Mouse (Mus musculus): ENCODE measurements around the gene Srgap3. TPM values are rescaled to one million over a fixed set of nuclear protein-coding genes. Genes with fewer than 3 reads are reported as not detected.

The Srgap3 gene
- polyA plus RNA-seq, 2 experiments: 8.4 to 14.3 TPM

GRCm38 (mm10) chr6:112812884-112813283 lies 134.2 kb downstream of the Srgap3 start:
- Histone ChIP-seq H3K4me1 (ENCODE audit: control insufficient read depth, insufficient read depth, low read length) (no peaks in the 10 kb centered on the region; the same call in 1 of the 2 replicates), H3K4me3 (replicated peaks; ENCODE audit: low read length) (no peak overlapping the region), H3K9me3 (ENCODE audit: control insufficient read depth, low read length) (no peaks in the 10 kb centered on the region), H3K27ac (replicated peaks; ENCODE audit: low read depth, low read length) (no peak overlapping the region), H3K27me3 (ENCODE audit: control insufficient read depth, insufficient read depth, low read length) (no peaks in the 10 kb centered on the region), H3K4me2 (replicated peaks; ENCODE audit: low read depth, low read length, severe bottlenecking) (no peak overlapping the region), H3K9ac (ENCODE audit: low read depth, low read length, severe bottlenecking) (no peak overlapping the region), H3K36me3 (ENCODE audit: control insufficient read depth, insufficient read depth, low read length) (no peaks in the 10 kb centered on the region; the same call in 1 of the 2 replicates)
- DNase-seq (ENCODE audit: low spot score) (no peak), ATAC-seq (ENCODE audit: low FRiP score, low read depth) (no peak)
- 92% methylated on average over 7 of the region's 7 CpGs for WGBS
- no peak for TF ChIP-seq POLR2A (IDR thresholded peaks at IDR 0.05; ENCODE audit: borderline replicate concordance, extremely low read depth, insufficient read depth, insufficient read length)

- Histone ChIP-seq H3K27ac (replicated peaks; ENCODE audit: low read depth, low read length) (no peak overlapping the region), H3K4me3 (replicated peaks; ENCODE audit: low read length) (no peak overlapping the region), H3K4me2 (replicated peaks; ENCODE audit: low read depth, low read length, severe bottlenecking) (no peak overlapping the region), H3K36me3 (ENCODE audit: control insufficient read depth, insufficient read depth, low read length) (peaks cover 3% of the 10 kb centered on the region; the same call in 1 of the 2 replicates), H3K9ac (ENCODE audit: low read depth, low read length, severe bottlenecking) (no peak overlapping the region), H3K27me3 (ENCODE audit: control insufficient read depth, insufficient read depth, low read length) (no peaks in the 10 kb centered on the region), H3K9me3 (ENCODE audit: control insufficient read depth, low read length) (no peaks in the 10 kb centered on the region), H3K4me1 (ENCODE audit: control insufficient read depth, insufficient read depth, low read length) (no peaks in the 10 kb centered on the region; the same call in 1 of the 2 replicates)
- no peak for DNase-seq (ENCODE audit: low spot score)
- TF ChIP-seq POLR2A (IDR thresholded peaks at IDR 0.05; ENCODE audit: borderline replicate concordance, extremely low read depth, insufficient read depth, insufficient read length): no peak
- ATAC-seq (ENCODE audit: low FRiP score, low read depth): no peak
- 89% methylated on average over 4 of the region's 4 CpGs for WGBS
These were observed 136.6 kb downstream of the Srgap3 start for GRCm38 (mm10) chr6:112810521-112810830.

GRCm38 (mm10) chr6:112809658-112810520 lies 137.2 kb downstream of the Srgap3 start:
- ATAC-seq (ENCODE audit: low FRiP score, low read depth) (no peak), DNase-seq (ENCODE audit: low spot score) (no peak)
- no peak overlapping the region for H3K4me2 ChIP-seq (replicated peaks; ENCODE audit: low read depth, low read length, severe bottlenecking)

GRCm38 (mm10) chr6:112808738-112809137 lies 138.3 kb downstream of the Srgap3 start:
- Histone ChIP-seq H3K27ac (replicated peaks; ENCODE audit: low read depth, low read length) (no peak overlapping the region), H3K27me3 (ENCODE audit: control insufficient read depth, insufficient read depth, low read length) (no peaks in the 10 kb centered on the region), H3K9ac (ENCODE audit: low read depth, low read length, severe bottlenecking) (no peak overlapping the region), H3K36me3 (ENCODE audit: control insufficient read depth, insufficient read depth, low read length) (0 out of 2 replicates have a peak, but pooled peaks cover 3% of the 10 kb centered on the region), H3K4me3 (replicated peaks; ENCODE audit: low read length) (no peak overlapping the region), H3K9me3 (ENCODE audit: control insufficient read depth, low read length) (no peaks in the 10 kb centered on the region), H3K4me1 (ENCODE audit: control insufficient read depth, insufficient read depth, low read length) (no peaks in the 10 kb centered on the region; the same call in 1 of the 2 replicates), H3K4me2 (replicated peaks; ENCODE audit: low read depth, low read length, severe bottlenecking) (no peak overlapping the region)
- ATAC-seq (ENCODE audit: low FRiP score, low read depth) (no peak), DNase-seq (ENCODE audit: low spot score) (no peak)
- WGBS: 93% methylated on average over 9 of the region's 9 CpGs
- no peak for TF ChIP-seq POLR2A (IDR thresholded peaks at IDR 0.05; ENCODE audit: borderline replicate concordance, extremely low read depth, insufficient read depth, insufficient read length)

More at GRCm38 (mm10) chr6:112809658-112810520, 137.2 kb downstream of the Srgap3 start:
- Histone ChIP-seq H3K9me3 (ENCODE audit: control insufficient read depth, low read length) (no peaks in the 10 kb centered on the region), H3K9ac (ENCODE audit: low read depth, low read length, severe bottlenecking) (no peak overlapping the region), H3K4me3 (replicated peaks; ENCODE audit: low read length) (no peak overlapping the region), H3K27me3 (ENCODE audit: control insufficient read depth, insufficient read depth, low read length) (no peaks in the 10 kb centered on the region), H3K4me1 (ENCODE audit: control insufficient read depth, insufficient read depth, low read length) (no peaks in the 10 kb centered on the region; the same call in 1 of the 2 replicates), H3K36me3 (ENCODE audit: control insufficient read depth, insufficient read depth, low read length) (0 out of 2 replicates have a peak, but pooled peaks cover 3% of the 10 kb centered on the region), H3K27ac (replicated peaks; ENCODE audit: low read depth, low read length) (no peak overlapping the region)
- TF ChIP-seq POLR2A (IDR thresholded peaks at IDR 0.05; ENCODE audit: borderline replicate concordance, extremely low read depth, insufficient read depth, insufficient read length): no peak
- WGBS: 58% methylated on average over 15 of the region's 15 CpGs

GRCm38 (mm10) chr6:112801917-112802316 lies 145.1 kb downstream of the Srgap3 start:
- no peaks in the 10 kb centered on the region for H3K9me3 ChIP-seq (ENCODE audit: control insufficient read depth, low read length)
- no peak for DNase-seq (ENCODE audit: low spot score)
- H3K4me3 ChIP-seq (replicated peaks; ENCODE audit: low read length): no peak overlapping the region
- H3K4me2 ChIP-seq (replicated peaks; ENCODE audit: low read depth, low read length, severe bottlenecking): no peak overlapping the region
- no peak for TF ChIP-seq POLR2A (IDR thresholded peaks at IDR 0.05; ENCODE audit: borderline replicate concordance, extremely low read depth, insufficient read depth, insufficient read length)
- no peak overlapping the region for H3K9ac ChIP-seq (ENCODE audit: low read depth, low read length, severe bottlenecking)
- 77% methylated on average over 3 of the region's 3 CpGs for WGBS
- no peaks in the 10 kb centered on the region for H3K27me3 ChIP-seq (ENCODE audit: control insufficient read depth, insufficient read depth, low read length)
- 0 out of 2 replicates have a peak, but pooled peaks cover 3% of the 10 kb centered on the region for H3K36me3 ChIP-seq (ENCODE audit: control insufficient read depth, insufficient read depth, low read length)
- no peak overlapping the region for H3K27ac ChIP-seq (replicated peaks; ENCODE audit: low read depth, low read length)
- H3K4me1 ChIP-seq (ENCODE audit: control insufficient read depth, insufficient read depth, low read length): no peaks in the 10 kb centered on the region
- ATAC-seq (ENCODE audit: low FRiP score, low read depth): no peak
